Mouse (Mus musculus): Measurements from ENCODE around the gene Zfp651.

DNA sequence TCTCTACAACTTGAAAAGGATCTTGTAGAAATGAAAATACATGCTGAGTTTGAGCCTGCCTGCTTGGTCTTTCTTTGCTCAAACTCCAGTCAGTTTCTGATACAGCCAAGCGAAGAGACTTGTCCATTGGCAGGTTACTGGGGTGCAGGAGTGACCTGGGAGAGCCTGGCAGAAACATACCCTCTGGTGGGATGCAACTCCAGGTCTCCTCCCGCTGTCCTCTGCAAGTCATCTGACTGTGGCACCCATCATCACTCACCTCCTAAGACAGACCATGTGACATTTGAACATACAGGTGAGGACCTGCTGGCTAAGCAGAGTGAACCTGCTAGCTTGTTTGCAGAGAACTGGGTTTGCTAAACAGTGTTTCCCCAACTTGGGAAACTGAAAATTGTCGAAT lies 2.3 kb upstream of the Zfp651 start:
- TF ChIP-seq POLR2AphosphoS2 (IDR thresholded peaks at IDR 0.05; ENCODE audit: insufficient read length, low read depth) (peak; percentile 65), POLR2A (IDR thresholded peaks at IDR 0.05; ENCODE audit: insufficient read length, low read depth) (no peak), USF1 (IDR thresholded peaks at IDR 0.05; ENCODE audit: low read depth) (no peak)

All from myocyte (in vitro differentiated cells).